Mouse (Mus musculus): ENCODE data around the gene Spon2.

The Spon2 gene

DNA sequence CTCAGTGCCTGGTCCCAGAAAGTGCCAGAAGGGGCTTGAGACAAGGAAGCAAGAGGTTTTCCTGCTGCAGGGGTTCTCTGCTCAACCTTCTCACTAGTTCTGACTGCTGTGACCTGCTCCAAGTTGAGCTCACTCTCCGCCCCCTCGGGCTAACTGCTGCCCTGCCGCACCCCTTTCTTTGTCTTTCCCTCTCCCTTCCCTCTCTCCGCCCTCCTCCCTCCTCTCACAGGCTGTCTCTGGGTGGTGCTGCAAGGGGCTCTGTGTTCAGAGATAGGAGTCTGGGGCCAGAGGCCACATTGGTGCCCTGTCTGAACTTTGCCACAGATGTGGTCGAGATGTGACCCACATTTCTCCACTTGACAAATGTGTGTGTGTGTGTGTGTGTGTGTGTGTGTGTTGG lies at the start of gene Spon2:
Spon2 (minus strand) TSS at position 375 of the 400 bp plus-strand sequence.
- no peak for DNase-seq (ENCODE audit: low spot score in 2 of 2)

DNA sequence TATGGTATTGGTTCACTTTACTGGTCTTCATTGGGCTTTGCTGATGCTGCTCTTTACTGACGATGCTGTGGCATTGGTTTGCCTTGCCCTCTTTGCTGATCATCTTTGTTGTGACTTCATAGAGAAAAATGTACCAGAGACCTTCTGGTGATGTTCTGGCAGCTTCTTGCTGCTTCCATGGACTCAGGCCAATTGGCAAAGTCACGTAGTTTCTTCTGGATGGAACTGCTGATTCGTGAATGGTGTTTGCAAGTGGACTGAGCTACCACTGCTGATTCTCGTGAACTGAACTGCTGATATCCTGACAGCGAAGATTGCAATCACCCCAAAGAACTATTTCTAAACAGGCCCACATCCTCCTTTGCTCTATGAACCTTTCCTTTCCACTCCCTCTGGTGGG lies 36.2 kb upstream of the Spon2 start:
- DNase-seq (ENCODE audit: low spot score in 2 of 2), result no peak

DNA sequence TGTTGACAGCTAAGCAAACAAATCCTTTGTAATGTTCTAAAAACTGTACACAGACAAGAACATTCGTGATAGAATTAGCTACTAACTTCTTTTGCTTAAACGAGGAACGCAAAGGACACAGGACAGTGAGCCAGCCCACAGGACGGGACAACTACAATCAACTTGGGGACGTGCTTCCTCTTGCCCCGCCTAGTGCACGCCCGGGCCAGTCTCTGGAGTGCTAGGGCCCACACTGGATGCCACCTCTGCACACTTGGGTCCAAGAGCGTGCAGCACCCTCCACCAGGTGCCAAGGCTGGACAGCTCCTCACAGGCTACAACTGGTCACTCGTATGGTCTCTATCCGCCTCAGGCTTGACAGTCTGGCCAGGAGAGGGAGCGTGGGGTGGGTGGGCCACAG lies 29.9 kb upstream of the Spon2 start:
- no peak for DNase-seq (ENCODE audit: low spot score in 2 of 2)

DNA sequence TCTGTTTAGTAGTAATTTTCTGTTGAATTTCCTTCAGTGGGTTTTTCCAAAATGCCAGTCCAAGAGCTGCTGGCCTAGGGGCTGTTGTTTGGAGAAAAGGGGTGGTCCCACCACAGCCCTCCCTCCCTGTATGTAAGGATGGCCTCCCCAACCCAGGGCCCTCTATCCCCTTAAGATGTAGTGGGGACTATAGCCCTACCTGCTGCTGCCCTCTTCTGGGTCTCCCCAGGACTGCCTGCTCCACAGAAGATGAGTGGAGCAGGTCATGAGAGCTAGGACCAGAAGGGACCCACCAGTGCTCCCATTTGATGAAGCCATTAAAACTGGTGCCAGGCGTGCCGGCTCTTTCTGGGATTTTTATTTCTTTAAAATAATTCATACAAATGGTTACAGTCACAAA lies 29.1 kb upstream of the Spon2 start:
- no peak for DNase-seq (ENCODE audit: low spot score in 2 of 2)

DNA sequence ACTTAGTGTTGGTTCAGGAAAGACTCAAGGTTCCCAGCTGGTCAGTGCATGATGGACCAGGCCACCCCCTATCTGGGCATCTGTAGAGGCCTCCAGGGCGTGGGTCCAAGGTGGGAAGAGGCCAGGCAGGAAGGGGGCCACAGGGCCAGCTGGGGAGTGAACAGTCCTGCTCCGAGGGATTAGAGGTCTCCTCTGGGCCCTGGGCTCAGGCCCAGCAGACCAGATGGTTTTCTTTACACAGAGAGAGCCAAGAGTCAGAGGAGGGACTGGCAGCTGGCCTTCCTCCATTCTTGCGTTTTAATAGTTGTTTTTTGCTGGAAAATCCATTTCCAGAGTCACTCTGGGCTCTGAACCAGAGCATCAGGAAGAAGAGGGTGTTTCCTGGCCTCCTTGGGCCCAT lies 27.4 kb upstream of the Spon2 start:
- peak; percentile 31 to 51 for DNase-seq (ENCODE audit: low spot score in 2 of 2)

DNA sequence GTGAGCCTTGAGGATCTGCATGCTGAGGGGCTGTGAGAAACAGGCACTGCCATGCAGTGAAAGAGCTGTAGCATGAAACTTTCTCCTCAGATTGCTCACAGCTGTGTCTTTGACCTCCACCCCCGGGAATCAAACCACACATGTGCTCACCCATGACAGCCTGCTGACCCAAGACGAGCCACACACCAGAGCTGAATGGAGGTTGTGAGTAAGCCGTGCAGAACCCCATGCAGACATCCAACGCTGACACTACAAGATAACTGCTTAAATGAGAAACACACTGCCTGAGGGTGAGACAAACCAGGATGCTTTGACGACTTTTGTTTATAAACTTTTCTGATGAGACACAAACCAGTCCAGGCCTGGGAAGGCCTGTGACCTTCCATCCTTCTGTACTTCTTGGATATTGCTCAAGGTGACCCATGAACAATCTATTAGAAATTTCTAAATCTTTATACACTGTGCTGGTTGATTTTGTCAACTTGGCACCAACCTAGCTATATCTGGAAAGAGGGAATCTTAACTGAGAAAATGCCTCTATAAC lies 26.2 kb upstream of the Spon2 start:
- DNase-seq (ENCODE audit: low spot score in 2 of 2), result no peak

DNA sequence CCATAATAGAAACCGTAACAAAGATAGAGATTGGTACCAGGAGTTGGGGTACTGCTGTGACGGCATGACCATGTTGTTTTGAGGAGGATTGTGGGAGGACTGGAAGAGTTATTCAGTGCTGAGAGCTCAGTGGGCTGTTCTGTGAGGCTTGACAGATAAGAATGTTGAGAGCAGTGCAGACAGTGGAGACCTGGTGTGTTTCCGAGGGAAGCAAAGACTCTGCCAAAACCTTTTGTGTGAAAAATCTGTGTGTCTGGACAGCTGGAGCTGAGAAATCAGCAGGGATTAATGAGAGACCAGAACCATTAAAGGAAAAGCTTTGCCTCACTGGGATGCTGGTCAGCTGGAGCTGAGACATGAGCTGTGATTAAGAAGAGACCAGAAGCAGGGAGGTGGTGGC lies 21.7 kb upstream of the Spon2 start:
- DNase-seq (ENCODE audit: low spot score in 2 of 2), result no peak

DNA sequence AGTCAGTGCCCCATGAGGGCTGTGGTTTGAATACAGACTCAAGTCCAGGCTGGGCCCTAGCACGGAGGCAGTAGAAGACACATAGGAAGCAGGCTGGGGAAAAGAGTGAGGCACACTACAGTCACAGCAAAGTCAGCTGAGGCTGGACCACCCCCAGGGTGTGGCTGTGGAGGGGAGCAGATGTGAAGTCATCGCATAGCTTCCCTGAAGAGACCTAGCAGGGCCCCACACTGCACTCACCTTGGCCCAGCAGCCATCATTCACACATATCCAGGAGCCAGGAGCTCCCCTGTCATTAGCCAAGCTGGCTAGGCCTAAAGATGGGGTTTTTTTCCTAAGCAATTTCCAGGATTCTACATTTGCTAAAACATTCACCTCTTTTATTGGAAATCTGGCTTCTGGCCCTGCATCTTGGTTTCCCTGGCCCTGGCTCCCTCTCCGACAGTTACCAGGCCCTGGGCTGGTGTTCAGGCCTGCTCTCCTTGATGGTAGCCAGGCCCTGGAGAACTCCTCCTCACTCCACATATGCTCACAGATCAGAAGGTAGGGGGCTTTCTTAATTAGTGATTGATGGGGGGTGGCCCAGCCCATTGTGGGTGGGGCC lies 21.0 kb upstream of the Spon2 start:
- DNase-seq (ENCODE audit: low spot score in 2 of 2), result no peak

DNA sequence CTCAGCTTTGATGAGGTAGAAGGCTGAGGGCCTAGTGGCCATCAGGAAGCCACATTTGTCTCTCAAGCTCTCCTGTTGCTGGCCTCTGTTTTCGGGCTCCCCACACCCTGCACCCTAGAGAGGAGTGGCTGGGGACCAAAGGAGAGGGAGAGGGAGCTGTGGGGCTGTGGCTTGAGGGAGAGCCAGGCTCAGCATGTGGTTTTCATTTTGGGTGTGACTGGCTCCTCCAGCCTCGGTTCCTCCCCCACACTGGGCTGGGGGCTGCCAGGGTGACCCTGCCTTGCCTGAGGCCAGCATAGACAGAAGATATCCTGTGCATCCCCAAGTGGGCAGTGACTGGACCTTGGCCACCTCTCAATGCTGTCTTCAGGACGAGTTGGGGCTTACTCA lies 20.0 kb upstream of the Spon2 start:
- no peak for DNase-seq (ENCODE audit: low spot score in 2 of 2)

DNA sequence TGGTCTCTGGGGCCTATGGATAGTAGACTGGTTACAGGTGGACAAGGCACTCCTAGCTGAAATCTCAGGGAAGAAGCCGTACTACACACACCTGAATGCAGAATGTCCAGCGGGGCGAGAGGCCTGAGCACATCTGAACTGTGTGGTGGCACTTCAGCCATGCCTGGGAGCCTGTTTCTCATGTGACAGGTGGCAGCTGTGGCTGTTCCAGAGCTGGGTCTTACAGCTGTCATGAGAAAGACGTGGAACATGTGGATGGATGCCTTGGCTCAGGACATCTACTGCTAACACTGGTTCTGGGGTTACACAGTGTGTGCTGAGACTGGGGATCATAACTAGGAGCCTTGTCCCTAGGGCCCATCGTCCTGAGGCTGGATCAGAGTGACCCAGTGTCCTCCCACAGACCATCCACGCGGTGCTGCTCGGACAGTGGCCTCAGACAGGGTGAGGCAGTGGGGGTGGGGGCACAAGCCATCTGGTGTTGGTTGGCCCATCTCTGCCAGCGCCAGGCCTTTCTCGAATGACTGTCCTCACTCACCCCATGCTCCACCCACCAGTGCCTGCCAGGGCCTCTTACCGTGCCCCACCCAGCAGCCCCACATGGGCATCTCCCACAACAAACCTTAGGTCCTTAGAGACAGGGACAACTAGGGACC lies 19.5 kb upstream of the Spon2 start:
- DNase-seq (ENCODE audit: low spot score in 2 of 2), result no peak

DNA sequence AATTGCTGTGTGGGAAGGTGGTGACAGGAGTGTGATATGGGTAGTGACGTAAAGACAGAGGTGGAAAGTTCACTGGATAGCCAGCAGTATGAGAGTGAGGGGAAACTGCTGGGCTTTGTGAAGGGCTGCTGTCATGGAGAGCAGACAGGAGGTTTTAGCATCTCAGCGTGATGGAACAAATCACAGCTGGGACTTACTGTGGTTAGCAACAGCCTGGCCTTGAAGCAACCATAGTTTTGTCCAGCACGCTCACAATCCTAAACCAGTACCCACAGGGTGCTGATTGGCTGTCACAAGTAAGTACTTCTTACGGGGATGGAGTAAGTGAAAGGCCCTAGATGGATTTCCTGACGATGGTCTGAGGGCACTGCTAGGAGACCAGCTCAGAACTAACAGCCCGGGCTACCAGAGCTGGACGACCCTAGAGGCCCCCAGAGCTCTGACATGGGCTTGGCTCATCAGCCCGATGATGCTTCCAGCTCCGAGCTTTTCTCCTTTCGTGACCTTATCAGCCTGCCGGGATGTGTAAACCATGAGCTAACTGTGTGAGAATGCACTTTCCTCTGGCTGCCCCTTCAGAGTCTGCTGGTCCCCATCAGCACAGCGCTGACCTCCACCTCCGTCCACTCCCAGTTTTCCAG lies 16.3 kb upstream of the Spon2 start:
- no peak for DNase-seq (ENCODE audit: low spot score in 2 of 2)

DNA sequence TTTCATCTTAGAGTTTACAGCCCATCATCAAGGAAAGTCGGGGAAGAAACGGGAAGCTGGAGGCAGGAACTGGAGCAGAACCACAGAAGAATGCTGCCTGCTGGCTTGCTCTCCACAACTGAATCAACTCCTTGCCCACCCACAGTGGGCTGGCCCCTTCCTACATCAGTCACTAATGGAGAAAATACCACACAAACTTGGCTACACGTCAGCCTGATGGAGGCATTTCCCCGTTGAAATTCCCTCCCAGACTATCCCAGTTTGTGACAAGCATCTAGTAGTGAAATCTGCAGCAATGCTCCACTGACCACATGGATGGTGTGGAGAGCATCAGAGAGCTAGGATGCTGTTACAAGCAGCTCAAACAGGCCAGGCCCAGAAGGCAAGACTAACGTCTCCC lies 14.5 kb upstream of the Spon2 start:
- DNase-seq (ENCODE audit: low spot score in 2 of 2), result no peak

DNA sequence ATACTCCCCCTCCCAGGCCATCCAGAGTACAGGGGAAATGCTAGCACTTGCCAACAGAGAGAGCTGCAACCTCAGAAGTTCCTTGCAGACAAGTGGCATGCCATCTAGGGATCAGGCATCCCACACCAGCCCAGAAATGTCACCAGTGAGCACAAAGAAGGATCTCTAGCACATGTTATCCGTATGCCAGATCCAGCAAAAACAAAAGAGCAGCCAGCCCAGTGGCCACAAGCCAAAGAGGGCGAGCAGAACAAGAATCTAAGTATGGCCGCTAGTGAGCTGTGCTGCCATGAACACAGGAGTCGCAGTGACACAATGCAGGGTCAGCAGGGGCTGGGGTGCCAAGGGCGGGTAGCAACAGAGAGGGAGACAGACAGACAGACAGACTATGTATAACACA lies 12.0 kb upstream of the Spon2 start:
- DNase-seq (ENCODE audit: low spot score in 2 of 2), result no peak

DNA sequence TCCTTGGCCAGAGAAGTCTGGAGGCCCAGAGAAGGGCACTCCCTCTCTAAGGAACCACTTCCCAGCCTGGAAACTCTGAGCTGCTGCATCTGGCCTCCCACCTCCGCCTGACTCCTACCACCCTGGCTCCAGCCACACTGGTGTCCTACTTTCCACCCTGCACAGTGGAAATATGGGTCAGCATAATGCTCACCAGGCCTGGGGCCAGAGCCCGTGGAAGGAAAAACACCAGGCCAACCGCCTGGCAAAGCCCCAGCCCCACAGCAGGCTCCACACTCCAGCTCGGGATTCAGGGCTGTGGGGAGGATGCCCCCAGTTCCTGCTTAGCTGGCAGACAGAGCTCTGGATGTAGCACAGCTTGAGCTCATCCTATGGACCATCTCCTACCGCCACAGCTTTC lies 10.2 kb upstream of the Spon2 start:
- peak; percentile 62 to 78 for DNase-seq (ENCODE audit: low spot score in 2 of 2)

DNA sequence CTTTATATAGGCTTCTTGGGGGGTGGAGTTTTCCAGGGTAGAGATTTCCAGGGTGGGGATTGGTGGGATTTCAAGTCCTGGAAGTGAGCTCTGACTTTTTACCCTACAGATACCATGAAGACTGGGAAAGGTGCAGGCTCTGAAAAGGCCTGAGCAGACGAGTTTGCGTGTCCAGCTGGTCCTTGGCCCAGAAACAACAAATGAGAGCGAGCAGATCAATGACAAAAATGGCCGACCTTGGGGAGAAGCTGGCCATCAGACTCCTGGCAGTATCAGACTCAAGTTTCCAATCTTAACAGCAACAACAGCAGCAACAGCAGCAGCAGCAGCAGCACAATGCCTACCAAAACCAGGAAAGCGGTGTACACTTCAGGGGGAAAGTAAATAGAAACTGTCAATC lies 7.4 kb upstream of the Spon2 start:
- no peak for DNase-seq (ENCODE audit: low spot score in 2 of 2)

DNA sequence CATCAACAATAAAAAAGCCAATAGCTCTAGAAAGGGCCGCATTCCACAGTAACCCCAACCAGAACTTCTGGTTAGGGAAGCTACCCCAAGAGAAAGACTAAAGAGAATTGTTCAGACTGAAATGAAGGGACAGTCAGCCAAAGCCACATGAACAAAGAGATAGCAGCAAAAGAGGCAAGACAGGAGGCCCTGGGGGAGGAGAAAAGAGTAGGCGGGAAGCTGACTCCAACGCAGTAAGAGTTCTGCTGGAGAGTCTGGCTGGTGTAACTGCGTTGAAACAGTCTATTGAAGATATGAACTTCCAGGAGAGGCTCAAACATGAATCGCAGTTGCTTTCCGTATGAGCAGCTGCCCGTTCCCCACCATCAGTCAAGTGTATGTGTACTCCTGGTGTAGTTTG lies 6.2 kb upstream of the Spon2 start:
- DNase-seq (ENCODE audit: low spot score in 2 of 2), result no peak

DNA sequence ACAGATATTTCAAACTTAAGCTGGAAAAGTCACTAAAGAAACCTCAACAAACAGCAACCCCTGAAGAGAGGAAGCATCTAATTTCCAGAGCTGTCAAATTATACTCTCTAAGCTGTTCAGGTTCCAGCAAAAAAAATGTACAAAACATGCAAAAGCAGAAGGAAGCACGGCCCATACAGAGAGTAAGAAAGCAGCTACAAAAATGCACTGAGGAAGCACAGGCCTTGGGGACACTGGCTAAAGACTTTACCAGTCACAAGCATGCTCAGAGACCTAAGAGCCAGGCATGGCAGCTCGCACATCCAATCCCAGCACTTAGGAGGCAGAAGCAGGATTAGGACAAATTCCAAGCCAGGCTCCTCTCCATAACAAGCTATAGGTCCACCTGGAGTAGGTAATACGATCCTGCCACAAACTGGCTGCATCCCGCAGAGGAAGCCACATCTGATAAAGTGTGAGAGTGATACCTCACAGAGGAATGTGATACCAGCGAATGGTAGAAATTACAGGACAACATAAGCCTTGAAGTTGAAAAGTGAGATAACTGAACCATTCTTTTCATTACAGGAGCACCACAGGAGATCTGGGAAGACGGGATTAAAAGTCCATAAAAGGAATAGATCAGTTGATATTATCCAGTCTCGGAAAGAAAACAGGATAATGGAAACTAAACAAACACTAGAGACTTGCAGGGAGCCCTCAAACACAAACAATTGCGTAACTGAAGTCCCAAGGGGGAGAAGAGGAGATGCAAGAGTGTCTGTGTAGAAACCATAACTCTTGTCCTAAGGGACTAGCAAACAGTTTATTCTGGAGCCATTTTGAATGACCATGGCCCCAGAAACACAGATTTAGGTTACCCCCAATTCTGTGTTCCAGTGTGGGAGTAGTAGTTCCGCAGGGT lies 4.8 kb upstream of the Spon2 start:
- DNase-seq (ENCODE audit: low spot score in 2 of 2), result no peak

DNA sequence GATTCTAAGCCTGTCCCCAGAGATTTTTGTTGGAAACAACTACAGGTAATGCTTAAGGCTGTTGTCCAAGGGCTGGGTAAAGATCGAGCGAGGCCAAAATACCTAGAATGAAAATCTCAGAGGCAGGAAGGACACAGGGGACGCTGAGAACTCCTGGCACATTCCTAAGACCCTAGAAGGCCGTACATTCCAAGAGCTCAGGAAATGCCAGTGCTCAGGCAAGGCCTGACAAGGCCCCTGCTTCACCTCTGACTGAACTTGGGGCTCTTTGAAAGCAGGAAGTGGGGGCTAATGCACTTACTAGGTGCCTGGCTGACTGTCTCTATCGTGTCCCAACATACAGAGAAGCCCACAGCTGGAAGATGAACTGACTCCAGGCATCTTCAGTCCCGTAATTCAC lies 4.1 kb upstream of the Spon2 start:
- no peak for DNase-seq (ENCODE audit: low spot score in 2 of 2)

DNA sequence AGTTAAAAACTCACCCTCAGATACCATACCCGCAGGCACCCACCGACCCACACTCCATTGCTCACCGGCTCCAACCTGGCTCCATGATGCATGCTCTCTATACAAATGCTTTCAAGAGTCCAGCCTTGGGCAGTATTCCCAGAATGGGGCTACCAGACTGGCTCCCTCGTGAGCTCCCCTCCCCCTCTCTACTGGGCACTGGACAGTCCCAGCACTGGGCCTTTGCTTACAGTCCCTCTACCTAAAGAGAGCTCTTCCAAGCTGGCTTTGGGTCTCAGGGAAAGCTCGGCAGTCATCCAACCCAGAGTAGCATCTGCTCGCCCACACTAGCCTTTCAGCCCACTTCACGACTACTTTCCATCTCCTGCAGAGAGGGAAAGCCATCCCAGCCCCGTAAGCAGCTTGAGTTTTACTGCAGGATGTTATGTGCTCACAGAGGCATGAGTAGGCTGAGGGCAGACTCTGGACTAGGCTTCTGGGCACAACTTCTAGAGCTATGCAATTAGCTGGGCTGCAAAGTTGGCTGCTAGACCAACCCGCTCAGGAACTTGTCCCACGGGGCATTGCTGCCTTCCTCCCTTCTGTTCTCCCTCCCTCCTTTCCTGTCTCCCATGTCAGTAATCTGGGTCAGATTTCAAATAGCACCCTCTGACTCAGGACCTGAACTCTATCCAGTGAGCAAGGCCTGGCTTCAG lies 2.2 kb upstream of the Spon2 start:
- DNase-seq (ENCODE audit: low spot score in 2 of 2), result peak; percentile 53 to 68

DNA sequence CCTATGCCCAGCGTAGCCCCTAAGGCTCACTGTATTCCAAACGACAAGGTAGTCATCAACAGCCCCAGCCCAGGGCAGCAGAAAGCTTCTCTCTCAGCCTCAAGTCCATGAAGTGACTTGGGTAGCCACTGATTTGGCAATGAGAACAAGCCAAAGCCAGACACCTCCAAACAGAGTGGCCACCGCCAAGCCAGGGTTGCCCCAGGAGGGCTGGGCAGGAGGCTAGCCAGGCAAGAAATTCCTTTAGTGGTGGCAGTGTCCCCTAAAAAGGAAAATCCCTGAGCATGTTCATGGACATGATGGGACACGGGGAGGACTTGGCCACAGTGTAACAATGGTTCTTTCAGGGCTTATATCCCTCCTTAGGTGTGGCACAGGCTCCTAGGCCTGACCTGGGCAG lies 1.6 kb upstream of the Spon2 start:
- DNase-seq (ENCODE audit: low spot score in 2 of 2), result no peak

DNA sequence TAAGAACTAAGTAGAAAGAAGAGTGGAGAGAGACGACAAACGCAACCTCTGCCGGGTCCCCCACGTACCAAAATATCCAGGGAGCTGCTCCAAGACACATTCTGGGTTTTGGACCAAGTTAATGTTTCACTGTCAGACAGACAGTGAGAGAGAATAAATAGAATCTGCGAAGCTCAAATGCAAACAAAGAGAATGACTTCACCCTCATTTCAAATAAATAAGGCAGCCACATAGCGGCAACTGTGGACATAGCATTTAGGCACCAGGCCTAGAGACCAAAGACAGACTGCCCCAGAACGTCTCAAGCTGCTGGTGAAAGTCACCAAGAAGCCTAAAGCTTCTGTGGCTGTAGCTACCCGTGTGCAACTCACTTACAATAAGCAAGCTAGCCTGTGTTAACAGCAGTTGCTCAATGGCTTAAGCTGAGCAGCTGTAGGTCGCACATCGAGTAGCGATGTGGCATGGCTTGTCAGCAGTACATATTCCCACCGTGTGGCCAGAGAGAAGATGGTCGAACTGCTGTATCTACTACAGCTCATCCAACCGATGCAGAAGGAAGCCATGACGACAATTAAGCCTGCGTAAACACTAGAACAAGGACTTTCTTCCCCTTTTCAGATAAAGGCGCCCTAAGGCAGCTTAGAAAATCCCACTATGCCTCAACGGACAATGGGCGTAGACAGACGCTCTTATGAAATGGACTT lies 643 bp upstream of the Spon2 start:
- DNase-seq (ENCODE audit: low spot score in 2 of 2), result no peak

All from frontal cortex, postnatal 36 days (tissue).